Mouse (Mus musculus): ENCODE data around the gene Lck.
"Not testable (repeated sequence)": the region's sequence is repeated elsewhere in the genome, so short reads cannot be mapped to it uniquely, and the experiment has no call there.

Gene Lck

GRCm38 (mm10) chr4:129555421-129555861 is 18.0 kb downstream of the Lck start:
- Histone ChIP-seq H3K4me1 (replicated peaks; ENCODE audit: low read depth, low read length) (peaks cover 50% of the 10 kb centered on the region), H3K36me3 (ENCODE audit: insufficient read depth, low read length) (peaks cover 30% of the 10 kb centered on the region), H3K27me3 (ENCODE audit: insufficient read depth, low read length) (peaks cover 4% of the 10 kb centered on the region; the same call in 1 of the 2 replicates), H3K9me3 (ENCODE audit: low read length) (no peaks in the 10 kb centered on the region), H3K4me3 (replicated peaks; ENCODE audit: low read length) (peak overlapping the region; percentile 88)
- TF ChIP-seq CTCF (conservative IDR thresholded peaks at IDR 0.05; ENCODE audit: low read length) (peak; percentile 96), POU5F1 (IDR thresholded peaks at IDR 0.05; ENCODE audit: borderline replicate concordance, low read length) (no peak), NANOG (IDR thresholded peaks at IDR 0.05; ENCODE audit: borderline replicate concordance, low read length) (no peak)

GRCm38 (mm10) chr4:129554512-129554911 is 18.9 kb downstream of the Lck start:
- H3K4me1 ChIP-seq (replicated peaks; ENCODE audit: low read depth, low read length), result peaks cover 59% of the 10 kb centered on the region
- peaks cover 39% of the 10 kb centered on the region for H3K36me3 ChIP-seq (ENCODE audit: insufficient read depth, low read length)
- H3K9me3 ChIP-seq (ENCODE audit: low read length); H3K27me3 ChIP-seq (ENCODE audit: insufficient read depth, low read length); H3K4me3 ChIP-seq (replicated peaks; ENCODE audit: low read length): not testable (repeated sequence)

- no peak overlapping the region for H3K4me3 ChIP-seq (replicated peaks; ENCODE audit: low read length)
- TF ChIP-seq CTCF (conservative IDR thresholded peaks at IDR 0.05; ENCODE audit: low read length) (no peak), POU5F1 (IDR thresholded peaks at IDR 0.05; ENCODE audit: borderline replicate concordance, low read length) (no peak), NANOG (IDR thresholded peaks at IDR 0.05; ENCODE audit: borderline replicate concordance, low read length) (no peak)
- peaks cover 35% of the 10 kb centered on the region for H3K4me1 ChIP-seq (replicated peaks; ENCODE audit: low read depth, low read length)
- peaks cover 50% of the 10 kb centered on the region for H3K36me3 ChIP-seq (ENCODE audit: insufficient read depth, low read length)
- no peaks in the 10 kb centered on the region for H3K9me3 ChIP-seq (ENCODE audit: low read length)
- no peaks in the 10 kb centered on the region for H3K27me3 ChIP-seq (ENCODE audit: insufficient read depth, low read length)
These were observed 23.1 kb downstream of the Lck start for GRCm38 (mm10) chr4:129550295-129550694.

- H3K4me1 ChIP-seq (replicated peaks; ENCODE audit: low read depth, low read length), result peaks cover 37% of the 10 kb centered on the region
- H3K9me3 ChIP-seq (ENCODE audit: low read length), result no peaks in the 10 kb centered on the region
- H3K4me3 ChIP-seq (replicated peaks; ENCODE audit: low read length), result no peak overlapping the region
- TF ChIP-seq POU5F1 (IDR thresholded peaks at IDR 0.05; ENCODE audit: borderline replicate concordance, low read length) (no peak), CTCF (conservative IDR thresholded peaks at IDR 0.05; ENCODE audit: low read length) (peak; percentile 89), NANOG (IDR thresholded peaks at IDR 0.05; ENCODE audit: borderline replicate concordance, low read length) (no peak)
- peaks cover 50% of the 10 kb centered on the region for H3K36me3 ChIP-seq (ENCODE audit: insufficient read depth, low read length)
- no peaks in the 10 kb centered on the region for H3K27me3 ChIP-seq (ENCODE audit: insufficient read depth, low read length)
These were observed 24.1 kb downstream of the Lck start for GRCm38 (mm10) chr4:129549306-129549705.

GRCm38 (mm10) chr4:129547631-129548030 is 25.8 kb downstream of the Lck start:
- H3K9me3 ChIP-seq (ENCODE audit: low read length); H3K27me3 ChIP-seq (ENCODE audit: insufficient read depth, low read length); H3K4me3 ChIP-seq (replicated peaks; ENCODE audit: low read length): not testable (repeated sequence)
- Histone ChIP-seq H3K36me3 (ENCODE audit: insufficient read depth, low read length) (peaks cover 39% of the 10 kb centered on the region), H3K4me1 (replicated peaks; ENCODE audit: low read depth, low read length) (peaks cover 37% of the 10 kb centered on the region)

GRCm38 (mm10) chr4:129544106-129544505 is 29.3 kb downstream of the Lck start:
- Histone ChIP-seq H3K27me3 (ENCODE audit: insufficient read depth, low read length) (no peaks in the 10 kb centered on the region), H3K9me3 (ENCODE audit: low read length) (no peaks in the 10 kb centered on the region), H3K4me3 (replicated peaks; ENCODE audit: low read length) (peak overlapping the region; percentile 59), H3K4me1 (replicated peaks; ENCODE audit: low read depth, low read length) (peaks cover 45% of the 10 kb centered on the region), H3K36me3 (ENCODE audit: insufficient read depth, low read length) (peaks cover 28% of the 10 kb centered on the region)
- no peak for TF ChIP-seq CTCF (conservative IDR thresholded peaks at IDR 0.05; ENCODE audit: low read length)
- TF ChIP-seq POU5F1 (IDR thresholded peaks at IDR 0.05; ENCODE audit: borderline replicate concordance, low read length), result no peak
- no peak for TF ChIP-seq NANOG (IDR thresholded peaks at IDR 0.05; ENCODE audit: borderline replicate concordance, low read length)

- TF ChIP-seq CTCF (conservative IDR thresholded peaks at IDR 0.05; ENCODE audit: low read length), result no peak
- no peak for TF ChIP-seq NANOG (IDR thresholded peaks at IDR 0.05; ENCODE audit: borderline replicate concordance, low read length)
- TF ChIP-seq POU5F1 (IDR thresholded peaks at IDR 0.05; ENCODE audit: borderline replicate concordance, low read length), result no peak
- peak within 1 kb of the TSS; percentile 95 for H3K4me3 ChIP-seq (replicated peaks; ENCODE audit: low read length)
These were observed 30.8 kb downstream of the Lck start, which contains the start of gene Hdac1 for GRCm38 (mm10) chr4:129542592-129543141. Gene Hdac1 (minus strand): TSS chr4:129542713.

GRCm38 (mm10) chr4:129541868-129542591 is 31.4 kb downstream of the Lck start:
- peak; percentile 25; the same call in 1 of the 2 replicates for TF ChIP-seq CTCF (conservative IDR thresholded peaks at IDR 0.05; ENCODE audit: low read length)
- no peak for TF ChIP-seq POU5F1 (IDR thresholded peaks at IDR 0.05; ENCODE audit: borderline replicate concordance, low read length)
- peaks cover 39% of the 10 kb centered on the region for H3K36me3 ChIP-seq (ENCODE audit: insufficient read depth, low read length)

More at GRCm38 (mm10) chr4:129542592-129543141, 30.8 kb downstream of the Lck start, which contains the start of gene Hdac1:
- Histone ChIP-seq H3K9me3 (ENCODE audit: low read length) (no peaks in the 10 kb centered on the region), H3K27me3 (ENCODE audit: insufficient read depth, low read length) (no peaks in the 10 kb centered on the region), H3K36me3 (ENCODE audit: insufficient read depth, low read length) (peaks cover 33% of the 10 kb centered on the region), H3K4me1 (replicated peaks; ENCODE audit: low read depth, low read length) (peaks cover 59% of the 10 kb centered on the region)

GRCm38 (mm10) chr4:129540012-129540411 is 33.4 kb downstream of the Lck start:
- Histone ChIP-seq H3K4me3 (replicated peaks; ENCODE audit: low read length) (no peak overlapping the region; the same call in 1 of the 2 replicates), H3K4me1 (replicated peaks; ENCODE audit: low read depth, low read length) (peaks cover 71% of the 10 kb centered on the region), H3K9me3 (ENCODE audit: low read length) (no peaks in the 10 kb centered on the region), H3K36me3 (ENCODE audit: insufficient read depth, low read length) (peaks cover 57% of the 10 kb centered on the region), H3K27me3 (ENCODE audit: insufficient read depth, low read length) (no peaks in the 10 kb centered on the region)
- TF ChIP-seq CTCF (conservative IDR thresholded peaks at IDR 0.05; ENCODE audit: low read length), result peak; percentile 72
- no peak for TF ChIP-seq POU5F1 (IDR thresholded peaks at IDR 0.05; ENCODE audit: borderline replicate concordance, low read length)
- no peak for TF ChIP-seq NANOG (IDR thresholded peaks at IDR 0.05; ENCODE audit: borderline replicate concordance, low read length)

More at GRCm38 (mm10) chr4:129541868-129542591, 31.4 kb downstream of the Lck start:
- H3K4me1 ChIP-seq (replicated peaks; ENCODE audit: low read depth, low read length), result peaks cover 63% of the 10 kb centered on the region
- H3K4me3 ChIP-seq (replicated peaks; ENCODE audit: low read length), result peak overlapping the region; percentile 95
- H3K9me3 ChIP-seq (ENCODE audit: low read length), result no peaks in the 10 kb centered on the region
- no peaks in the 10 kb centered on the region for H3K27me3 ChIP-seq (ENCODE audit: insufficient read depth, low read length)

- Histone ChIP-seq H3K4me1 (replicated peaks; ENCODE audit: low read depth, low read length) (peaks cover 30% of the 10 kb centered on the region), H3K36me3 (ENCODE audit: insufficient read depth, low read length) (peaks cover 79% of the 10 kb centered on the region)
- not testable (repeated sequence) for H3K4me3 ChIP-seq (replicated peaks; ENCODE audit: low read length); H3K9me3 ChIP-seq (ENCODE audit: low read length); H3K27me3 ChIP-seq (ENCODE audit: insufficient read depth, low read length)
These were observed 44.5 kb downstream of the Lck start for GRCm38 (mm10) chr4:129528901-129529300.

All from E14TG2a.4 (cell line).